Comparison of ENCODE assay signal across 16 mouse cellular contexts in the genomic region with DNA sequence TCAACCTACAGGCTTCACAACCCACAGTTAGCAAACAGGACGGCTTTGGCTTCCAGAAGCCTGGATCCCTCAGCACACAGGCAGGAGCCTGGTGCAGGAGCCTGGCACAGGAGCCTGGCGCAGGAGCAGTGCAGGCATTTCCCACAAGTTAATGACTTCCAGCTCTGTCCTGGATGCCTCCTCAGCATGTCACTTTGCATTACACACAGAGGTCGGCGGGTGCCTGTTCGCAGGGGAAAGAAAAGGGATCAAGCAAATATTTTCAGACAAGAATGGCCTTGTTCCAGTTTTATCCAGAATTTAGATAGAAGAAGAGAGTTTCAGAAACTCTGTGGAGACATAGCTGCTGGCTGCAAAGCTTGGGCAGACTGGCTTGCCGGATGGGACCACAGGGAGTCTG. TPM values are rescaled to one million over a fixed set of nuclear protein-coding genes. Genes with fewer than 3 reads are reported as not detected.
"Had no signal": no experiment of that assay in that cellular context is flagged by ENCODE, and none has a peak within 500 bp of the region (broad histone marks: within the 10 kb centered on the region; RNA-seq: fewer than 3 reads in every experiment).

No protein-coding gene starts in this region.

- H3K27me3 ChIP-seq: liver, embryonic 15.5 days; megakaryocyte, embryonic 14.5 days; neural tube, embryonic 12.5 days; stomach, embryonic 15.5 days had no signal

- H3K9me3 ChIP-seq: limb, embryonic 10.5 days; liver, embryonic 15.5 days; neural tube, embryonic 12.5 days; stomach, embryonic 15.5 days had no signal

- H3K36me3 ChIP-seq: limb, embryonic 10.5 days; liver, embryonic 15.5 days; neural tube, embryonic 12.5 days; stomach, embryonic 15.5 days had no signal

- H3K9ac ChIP-seq: liver, embryonic 15.5 days; neural tube, embryonic 12.5 days; stomach, embryonic 15.5 days had no signal

- H3K4me1 ChIP-seq: liver, embryonic 15.5 days; megakaryocyte, embryonic 14.5 days; neural tube, embryonic 12.5 days; stomach, embryonic 15.5 days had no signal

- H3K4me2 ChIP-seq: liver, embryonic 11.5 days; liver, embryonic 15.5 days; neural tube, embryonic 12.5 days; stomach, embryonic 15.5 days had no signal

- H3K4me3 ChIP-seq: left cerebral cortex, adult 2 months; limb, embryonic 10.5 days; liver, embryonic 15.5 days; megakaryocyte, embryonic 14.5 days; neural tube, embryonic 12.5 days; stomach, embryonic 15.5 days had no signal

- H3K27ac ChIP-seq: left cerebral cortex, adult 2 months; liver, embryonic 15.5 days; macrophage; neural tube, embryonic 12.5 days; stomach, embryonic 15.5 days had no signal

- DNase-seq: lung, adult 2 months; lung, postnatal 14 days; midbrain, embryonic 14.5 days; right cerebral cortex, postnatal 14 days; thymus, adult 2 months; thymus, postnatal 25 days had no signal

RNA-seq across cellular contexts. Expression of gene Trpc7, which starts 33.8 kb away (rescaled TPM):
- polyA plus RNA-seq: limb, embryonic 10.5 days; liver, embryonic 11.5 days; liver, embryonic 15.5 days; lung, adult 2 months; macrophage; spleen, adult 2 months; urinary bladder, adult 2 months had no signal
